Mouse (Mus musculus): ENCODE measurements at regions not wholly inside any gene's neighbourhood (a gene's known extent, or its start where the extent isn't known, plus 50 kb on each side); places are given as distances from the start of the nearest gene placed in this dataset.

- no peak for DNase-seq (ENCODE audit: low read depth, low spot score)
Measured at GRCm38 (mm10) chr13:51333481-51333880, 75.0 kb upstream of the S1pr3 start.

GRCm38 (mm10) chr13:51336726-51337125 lies 71.7 kb upstream of the S1pr3 start:
- no peak for DNase-seq (ENCODE audit: low read depth, low spot score)

GRCm38 (mm10) chr13:51337931-51338330 lies 70.5 kb upstream of the S1pr3 start:
- no peak for DNase-seq (ENCODE audit: low read depth, low spot score)

GRCm38 (mm10) chr13:51345321-51345720 lies 63.1 kb upstream of the S1pr3 start:
- DNase-seq (ENCODE audit: low read depth, low spot score) = no peak

GRCm38 (mm10) chr13:51345839-51346550 lies 62.4 kb upstream of the S1pr3 start:
- peak; percentile 69 for DNase-seq (ENCODE audit: low read depth, low spot score)

- DNase-seq (ENCODE audit: low read depth, low spot score) = peak; percentile 56
Measured at GRCm38 (mm10) chr13:51348707-51349106, 59.7 kb upstream of the S1pr3 start.

- DNase-seq (ENCODE audit: low read depth, low spot score) = no peak
Measured at GRCm38 (mm10) chr13:51349818-51350551, 58.5 kb upstream of the S1pr3 start.

GRCm38 (mm10) chr13:51352874-51353273 lies 55.6 kb upstream of the S1pr3 start:
- DNase-seq (ENCODE audit: low read depth, low spot score) = no peak

- peak; percentile 36 for DNase-seq (ENCODE audit: low read depth, low spot score)
Measured at GRCm38 (mm10) chr13:51355507-51355906, 52.9 kb upstream of the S1pr3 start.

Measured in mesoderm, embryonic 11.5 days (tissue).